Mouse (Mus musculus) small intestine, adult 2 months (tissue): ENCODE measurements at regions not wholly inside any gene's neighbourhood (a gene's known extent, or its start where the extent isn't known, plus 50 kb on each side); places are given as distances from the start of the nearest gene placed in this dataset.

Experiments
- CTCF ChIP-seq: fragments of 200-500 bp; IDR thresholded peaks from 2 replicates; pipeline ENCODE4 v1.5.1; 2012; ENCODE audit warnings: low read depth, mild to moderate bottlenecking, control low read depth, inconsistent platforms, low read length, moderate library complexity, mixed read lengths; ENCODE audit not compliant: insufficient replicate concordance, insufficient read length; ENCODE audit errors: extremely low read depth
- POLR2A ChIP-seq: fragments of 200-500 bp; IDR thresholded peaks from 2 replicates; pipeline ENCODE4 v1.6.1; 2012; ENCODE audit warnings: low read depth, mild to moderate bottlenecking, control low read depth, inconsistent platforms, low read length, moderate library complexity

- TF ChIP-seq POLR2A (no peak), CTCF (no peak)
Observed at GRCm38 (mm10) chr1:88594484-88595254, 84.8 kb upstream of the Glrp1 start.
